Mouse (Mus musculus): ENCODE measurements at regions not wholly inside any gene's neighbourhood (a gene's known extent, or its start where the extent isn't known, plus 50 kb on each side); places are given as distances from the start of the nearest gene placed in this dataset.

GRCm38 (mm10) chr11:117541205-117541884, 57.2 kb downstream of the Gm11733 start:
- no peak for TF ChIP-seq CTCF (IDR thresholded peaks at IDR 0.05; ENCODE audit: low read depth, low read length)
- no peak for TF ChIP-seq POLR2A (IDR thresholded peaks at IDR 0.05; ENCODE audit: extremely low read depth, insufficient read depth, low read length)
